Mouse (Mus musculus) embryonic facial prominence, embryonic 13.5 days (tissue): ENCODE results near the gene Crispld2. TPM values are rescaled to one million over a fixed set of nuclear protein-coding genes. Genes with fewer than 3 reads are reported as not detected.

Experiments used
- ATAC-seq: fragments of 200-750 bp; cut with Nextera tagmentation; 2 replicates; pipeline ENCODE4 v1.8.0; 2017; ENCODE audit warnings: low read depth; ENCODE audit not compliant: insufficient number of reproducible peaks, insufficient read depth, low FRiP score, low TSS enrichment
- H3K27ac ChIP-seq: fragments of 300-500 bp; sonication (generic); 2 replicates; pipeline ENCODE4 v1.5.1; 2015; ENCODE audit warnings: moderate library complexity, mild to moderate bottlenecking, inconsistent platforms
- H3K27me3 ChIP-seq: fragments of 300-500 bp; sonication (generic); 2 replicates; pipeline ENCODE4 v1.6.1; 2015; ENCODE audit warnings: mild to moderate bottlenecking, inconsistent platforms
- H3K36me3 ChIP-seq: fragments of 300-500 bp; sonication (generic); 2 replicates; pipeline ENCODE4 v1.6.1; 2015; ENCODE audit warnings: mild to moderate bottlenecking, inconsistent platforms
- H3K4me1 ChIP-seq: fragments of 300-500 bp; sonication (generic); 2 replicates; pipeline ENCODE4 v1.6.1; 2015; ENCODE audit warnings: inconsistent platforms
- H3K4me2 ChIP-seq: fragments of 300-500 bp; sonication (generic); 2 replicates; pipeline ENCODE4 v1.6.1; 2015; ENCODE audit warnings: moderate library complexity, mild to moderate bottlenecking, inconsistent platforms
- H3K4me3 ChIP-seq: fragments of 300-500 bp; sonication (generic); 2 replicates; pipeline ENCODE4 v1.5.1; 2015; ENCODE audit warnings: mild to moderate bottlenecking, inconsistent platforms
- H3K9ac ChIP-seq: fragments of 300-500 bp; sonication (generic); 2 replicates; pipeline ENCODE4 v1.6.1; 2015; ENCODE audit warnings: mild to moderate bottlenecking, inconsistent platforms
- H3K9me3 ChIP-seq: fragments of 300-500 bp; sonication (generic); 2 replicates; pipeline ENCODE4 v1.6.1; 2016; ENCODE audit warnings: inconsistent platforms
- WGBS: fragments of 180-500 bp; shearing (Covaris S2); methylation state at CpG from one replicate; pipeline ENCODE4 v1.1.7; 2015; ENCODE audit warnings: mixed read lengths; 5-methylcytosine and 5-hydroxymethylcytosine counted together
- polyA plus RNA-seq: library from polyadenylated mRNA; unstranded; fragments of >200 nt; fragmentation: Nextera tagmentation; extraction: Ambion mirVana; gene quantifications from 2 replicates; pipeline ENCODE4 v1.2.1, GENCODE M21; 2015

The Crispld2 gene
- 6.9 and 7.8 TPM in 2 replicates for polyA plus RNA-seq

- no peaks in the 10 kb centered on the region for H3K36me3 ChIP-seq
- ATAC-seq, result peak; percentile 89
- peak within 1 kb of the TSS; percentile 41 for H3K4me3 ChIP-seq
- H3K27ac ChIP-seq, result no peak within 1 kb of the TSS
- H3K4me1 ChIP-seq, result peaks cover 34% of the 10 kb centered on the region
- WGBS, result under 1% methylated on average over 25 of the region's 25 CpGs
- H3K9me3 ChIP-seq, result no peaks in the 10 kb centered on the region
- H3K4me2 ChIP-seq, result peak within 1 kb of the TSS; percentile 70
- H3K27me3 ChIP-seq, result peaks cover 41% of the 10 kb centered on the region
- H3K9ac ChIP-seq, result peak within 1 kb of the TSS; percentile 58
Measured at GRCm38 (mm10) chr8:119992249-119992648, at the start of gene Crispld2. Crispld2 (plus strand) TSS chr8:119992438.

DNA sequence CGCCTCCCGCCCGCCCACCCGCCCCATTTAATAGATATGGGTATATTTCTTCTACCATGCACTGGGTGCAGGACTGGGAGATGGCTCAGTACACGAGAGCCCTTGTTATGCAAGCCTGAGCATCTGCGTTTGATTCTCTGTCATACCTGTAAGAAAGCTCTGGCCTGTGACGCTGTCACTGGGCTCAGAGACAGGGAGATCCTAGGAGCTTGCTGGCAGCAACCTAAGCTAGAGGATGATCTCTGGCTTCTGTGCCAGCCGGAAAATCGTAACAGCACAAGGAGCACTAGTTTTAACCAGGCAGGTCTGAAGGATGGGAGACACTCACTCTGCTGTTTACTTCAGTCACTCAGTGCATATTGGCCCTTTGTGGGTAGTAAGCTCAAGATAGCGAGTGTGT lies 48.6 kb upstream of the Crispld2 start:
- Histone ChIP-seq H3K4me3 (no peak overlapping the region), H3K9me3 (no peaks in the 10 kb centered on the region), H3K27ac (no peak overlapping the region), H3K4me2 (no peak overlapping the region), H3K36me3 (peaks cover 79% of the 10 kb centered on the region), H3K27me3 (no peaks in the 10 kb centered on the region), H3K9ac (no peak overlapping the region), H3K4me1 (peaks cover 4% of the 10 kb centered on the region; the same call in 1 of the 2 replicates)
- no peak for ATAC-seq
- WGBS, result 93% methylated on average over 10 of the region's 10 CpGs

GRCm38 (mm10) chr8:119944096-119944811 lies 48.0 kb upstream of the Crispld2 start:
- 0 out of 2 replicates have a peak, but pooled peaks have one; percentile 17 for ATAC-seq
- Histone ChIP-seq H3K9ac (no peak overlapping the region), H3K27ac (no peak overlapping the region), H3K4me3 (no peak overlapping the region), H3K36me3 (peaks cover 81% of the 10 kb centered on the region), H3K4me1 (peaks cover 4% of the 10 kb centered on the region; the same call in 1 of the 2 replicates), H3K4me2 (no peak overlapping the region), H3K27me3 (no peaks in the 10 kb centered on the region), H3K9me3 (no peaks in the 10 kb centered on the region)
- WGBS, result 56% methylated on average over 9 of the region's 9 CpGs

- Histone ChIP-seq H3K27me3 (no peaks in the 10 kb centered on the region), H3K4me1 (peaks cover 17% of the 10 kb centered on the region), H3K4me2 (no peak overlapping the region), H3K9me3 (no peaks in the 10 kb centered on the region), H3K9ac (no peak overlapping the region), H3K4me3 (no peak overlapping the region), H3K36me3 (peaks cover 90% of the 10 kb centered on the region), H3K27ac (no peak overlapping the region)
- 82% methylated on average over 8 of the region's 8 CpGs for WGBS
- no peak for ATAC-seq
Measured at GRCm38 (mm10) chr8:119946326-119946865, 45.8 kb upstream of the Crispld2 start.

DNA sequence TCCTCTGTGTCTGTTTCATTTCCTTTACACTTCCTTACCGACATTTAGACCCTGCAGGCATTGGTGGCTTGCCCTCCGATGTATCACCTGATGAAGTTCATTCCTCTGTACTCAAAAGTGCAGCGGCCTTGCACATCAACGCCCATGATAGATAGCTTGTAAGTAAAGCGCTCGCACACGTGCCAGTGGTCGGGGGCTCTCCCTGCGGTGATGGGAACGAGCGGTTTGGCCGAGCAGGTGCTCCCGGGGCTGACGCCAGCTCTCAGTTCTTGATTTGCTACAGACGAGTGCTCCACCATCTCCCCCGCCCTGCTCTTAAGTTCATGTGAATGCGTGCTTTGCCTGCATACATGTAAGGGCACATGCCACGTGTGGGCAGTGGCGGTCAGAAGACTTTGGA lies 44.6 kb upstream of the Crispld2 start:
- Histone ChIP-seq H3K4me2 (no peak overlapping the region), H3K4me1 (peaks cover 17% of the 10 kb centered on the region), H3K4me3 (no peak overlapping the region), H3K9ac (no peak overlapping the region), H3K27ac (no peak overlapping the region), H3K36me3 (peaks cover 90% of the 10 kb centered on the region), H3K9me3 (no peaks in the 10 kb centered on the region), H3K27me3 (no peaks in the 10 kb centered on the region)
- no peak for ATAC-seq
- WGBS, result 85% methylated on average over 19 of the region's 19 CpGs

DNA sequence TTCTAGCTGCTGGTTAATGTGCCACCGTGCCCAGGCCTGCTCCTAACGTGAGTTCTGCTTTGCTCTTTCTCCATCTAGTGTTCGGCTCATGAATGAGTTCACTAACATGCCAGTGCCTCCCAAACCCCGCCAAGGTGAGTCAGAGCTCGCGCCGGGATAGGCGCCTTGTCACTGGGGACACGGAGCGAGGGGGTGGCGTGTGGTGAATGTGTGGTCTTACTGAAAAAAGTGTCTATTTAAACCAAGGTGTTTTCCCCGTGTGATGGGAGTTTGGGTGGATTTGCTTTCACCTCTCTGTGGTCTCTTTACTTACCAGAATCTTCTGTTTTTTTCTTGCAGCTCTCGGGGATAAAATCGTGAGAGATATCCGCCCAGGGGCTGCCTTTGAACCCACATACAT lies 43.9 kb upstream of the Crispld2 start:
- Histone ChIP-seq H3K27me3 (no peaks in the 10 kb centered on the region), H3K4me2 (no peak overlapping the region), H3K9me3 (no peaks in the 10 kb centered on the region), H3K36me3 (peaks cover 91% of the 10 kb centered on the region), H3K4me1 (peaks cover 17% of the 10 kb centered on the region), H3K27ac (no peak overlapping the region), H3K4me3 (no peak overlapping the region), H3K9ac (no peak overlapping the region)
- ATAC-seq, result no peak
- 81% methylated on average over 15 of the region's 15 CpGs for WGBS

GRCm38 (mm10) chr8:119952282-119952681 lies 40.0 kb upstream of the Crispld2 start:
- 79% methylated on average over 7 of the region's 7 CpGs for WGBS
- H3K4me2 ChIP-seq, result no peak overlapping the region
- no peak for ATAC-seq
- H3K4me1 ChIP-seq, result peaks cover 17% of the 10 kb centered on the region
- H3K4me3 ChIP-seq, result no peak overlapping the region
- H3K27me3 ChIP-seq, result no peaks in the 10 kb centered on the region
- H3K27ac ChIP-seq, result no peak overlapping the region
- peaks cover 94% of the 10 kb centered on the region for H3K36me3 ChIP-seq
- H3K9ac ChIP-seq, result no peak overlapping the region
- H3K9me3 ChIP-seq, result no peaks in the 10 kb centered on the region

- H3K9ac ChIP-seq, result no peak overlapping the region
- no peak overlapping the region for H3K27ac ChIP-seq
- no peak overlapping the region for H3K4me3 ChIP-seq
- 82% methylated on average over 5 of the region's 5 CpGs for WGBS
- no peaks in the 10 kb centered on the region for H3K27me3 ChIP-seq
- peaks cover 94% of the 10 kb centered on the region for H3K36me3 ChIP-seq
- no peak for ATAC-seq
- no peaks in the 10 kb centered on the region for H3K9me3 ChIP-seq
- H3K4me2 ChIP-seq, result no peak overlapping the region
- H3K4me1 ChIP-seq, result peaks cover 16% of the 10 kb centered on the region
Measured at GRCm38 (mm10) chr8:119952747-119953146, 39.5 kb upstream of the Crispld2 start.

DNA sequence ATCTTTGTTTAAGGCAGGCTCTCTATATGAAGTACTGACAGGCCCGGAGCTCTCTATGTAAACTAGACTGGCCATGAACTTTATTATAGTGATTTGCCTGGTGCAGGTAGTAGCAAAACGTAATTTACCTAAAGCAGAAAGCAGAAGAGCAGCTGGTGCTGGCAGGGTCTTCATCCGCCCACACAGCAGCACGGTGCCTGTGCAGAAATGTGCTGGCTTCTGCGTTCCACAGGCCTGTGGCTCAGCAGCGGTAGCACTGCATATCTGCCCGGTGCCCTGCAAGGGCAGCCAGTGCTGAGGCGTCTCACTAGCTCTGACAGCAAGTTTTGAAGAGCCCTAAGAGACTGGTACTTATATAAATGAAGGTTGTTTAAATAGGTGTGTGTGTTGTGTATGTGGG lies 36.9 kb upstream of the Crispld2 start:
- Histone ChIP-seq H3K4me2 (no peak overlapping the region), H3K27me3 (no peaks in the 10 kb centered on the region), H3K9ac (no peak overlapping the region), H3K4me3 (no peak overlapping the region), H3K27ac (no peak overlapping the region), H3K36me3 (peaks cover 77% of the 10 kb centered on the region), H3K4me1 (peaks cover 11% of the 10 kb centered on the region), H3K9me3 (no peaks in the 10 kb centered on the region)
- no peak for ATAC-seq
- 95% methylated on average over 8 of the region's 8 CpGs for WGBS

DNA sequence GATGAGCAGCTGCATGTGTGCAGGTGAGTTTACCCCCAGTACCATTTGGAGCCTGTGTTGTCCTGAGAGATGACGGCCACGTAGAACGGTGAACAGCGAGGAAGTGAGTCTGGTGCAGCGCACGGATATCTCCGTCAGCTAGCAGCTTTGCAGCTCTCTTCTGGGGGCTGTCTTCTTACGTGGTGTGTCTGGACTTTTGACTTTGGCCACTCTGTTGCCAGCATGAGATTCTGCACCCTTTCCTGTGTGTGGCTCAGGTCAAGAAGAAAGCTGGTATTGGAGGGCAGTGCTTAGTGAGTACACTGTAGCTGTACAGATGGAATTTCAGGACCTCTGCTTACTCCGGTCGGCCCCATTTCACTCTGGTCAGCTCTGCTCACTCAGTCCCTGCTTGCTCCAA lies 34.2 kb upstream of the Crispld2 start:
- Histone ChIP-seq H3K4me3 (no peak overlapping the region), H3K4me1 (peaks cover 8% of the 10 kb centered on the region), H3K4me2 (no peak overlapping the region), H3K27me3 (no peaks in the 10 kb centered on the region), H3K27ac (no peak overlapping the region), H3K36me3 (peaks cover 49% of the 10 kb centered on the region), H3K9ac (no peak overlapping the region), H3K9me3 (no peaks in the 10 kb centered on the region)
- ATAC-seq, result no peak
- 96% methylated on average over 10 of the region's 10 CpGs for WGBS

GRCm38 (mm10) chr8:119960531-119961104 lies 31.6 kb upstream of the Crispld2 start:
- Histone ChIP-seq H3K27me3 (no peaks in the 10 kb centered on the region), H3K27ac (no peak overlapping the region), H3K4me3 (no peak overlapping the region), H3K9me3 (no peaks in the 10 kb centered on the region), H3K4me1 (peaks cover 15% of the 10 kb centered on the region), H3K36me3 (peaks cover 24% of the 10 kb centered on the region), H3K4me2 (no peak overlapping the region), H3K9ac (no peak overlapping the region)
- no peak for ATAC-seq
- 52% methylated on average over 5 of the region's 5 CpGs for WGBS

- Histone ChIP-seq H3K9me3 (0 out of 2 replicates have a peak, but pooled peaks cover 4% of the 10 kb centered on the region), H3K36me3 (no peaks in the 10 kb centered on the region), H3K9ac (no peak overlapping the region), H3K27ac (0 out of 2 replicates have a peak overlapping the region, but pooled peaks have one; percentile 51), H3K4me1 (peaks cover 15% of the 10 kb centered on the region), H3K4me2 (no peak overlapping the region), H3K27me3 (no peaks in the 10 kb centered on the region), H3K4me3 (no peak overlapping the region)
- 62% methylated on average over 4 of the region's 4 CpGs for WGBS
- no peak for ATAC-seq
Measured at GRCm38 (mm10) chr8:119964859-119965258, 27.4 kb upstream of the Crispld2 start.
